Mouse (Mus musculus): ENCODE measurements around the gene Grk3. TPM values are rescaled to one million over a fixed set of nuclear protein-coding genes. Genes with fewer than 3 reads are reported as not detected.

The Grk3 gene
- total RNA-seq, 2 experiments from 2014 or later: 64.7 to 74.9 TPM

- no peak for DNase-seq (ENCODE audit: extremely low spot score in 1 of 2, low spot score in 1 of 2)
These were observed 73.3 kb downstream of the Grk3 start for GRCm38 (mm10) chr5:112942244-112942643.

GRCm38 (mm10) chr5:112941001-112941400, 74.6 kb downstream of the Grk3 start:
- no peak for DNase-seq (ENCODE audit: extremely low spot score in 1 of 2, low spot score in 1 of 2)

- DNase-seq (ENCODE audit: extremely low spot score in 1 of 2, low spot score in 1 of 2): no peak
These were observed 79.0 kb downstream of the Grk3 start for GRCm38 (mm10) chr5:112936632-112937031.

- no peak for DNase-seq (ENCODE audit: extremely low spot score in 1 of 2, low spot score in 1 of 2)
These were observed 80.2 kb downstream of the Grk3 start for GRCm38 (mm10) chr5:112935436-112935835.

- DNase-seq (ENCODE audit: extremely low spot score in 1 of 2, low spot score in 1 of 2): peak in 1 of 2 experiments; percentile 20
These were observed 82.6 kb downstream of the Grk3 start for GRCm38 (mm10) chr5:112932878-112933567.

GRCm38 (mm10) chr5:112931901-112932300, 83.7 kb downstream of the Grk3 start:
- no peak for DNase-seq (ENCODE audit: extremely low spot score in 1 of 2, low spot score in 1 of 2)

GRCm38 (mm10) chr5:112928201-112928881, 87.2 kb downstream of the Grk3 start:
- no peak for DNase-seq (ENCODE audit: extremely low spot score in 1 of 2, low spot score in 1 of 2)

- no peak for DNase-seq (ENCODE audit: extremely low spot score in 1 of 2, low spot score in 1 of 2)
These were observed 90.2 kb downstream of the Grk3 start for GRCm38 (mm10) chr5:112925422-112925821.

- no peak for DNase-seq (ENCODE audit: extremely low spot score in 1 of 2, low spot score in 1 of 2)
These were observed 90.8 kb downstream of the Grk3 start for GRCm38 (mm10) chr5:112924806-112925205.

GRCm38 (mm10) chr5:112923841-112924240, 91.8 kb downstream of the Grk3 start:
- DNase-seq (ENCODE audit: extremely low spot score in 1 of 2, low spot score in 1 of 2): no peak

- DNase-seq (ENCODE audit: extremely low spot score in 1 of 2, low spot score in 1 of 2): no peak
These were observed 93.7 kb downstream of the Grk3 start for GRCm38 (mm10) chr5:112921914-112922313.

GRCm38 (mm10) chr5:112910381-112910780, 105.2 kb downstream of the Grk3 start:
- no peak for DNase-seq (ENCODE audit: extremely low spot score in 1 of 2, low spot score in 1 of 2)

- DNase-seq (ENCODE audit: extremely low spot score in 1 of 2, low spot score in 1 of 2): no peak
These were observed 107.4 kb downstream of the Grk3 start for GRCm38 (mm10) chr5:112908169-112908614.

- no peak for DNase-seq (ENCODE audit: extremely low spot score in 1 of 2, low spot score in 1 of 2)
These were observed 108.1 kb downstream of the Grk3 start for GRCm38 (mm10) chr5:112907504-112907903.

GRCm38 (mm10) chr5:112895674-112896654, 119.6 kb downstream of the Grk3 start, which contains the start of gene Myo18b:
TSS of gene Myo18b (minus strand) at chr5:112896362.
- DNase-seq (ENCODE audit: extremely low spot score in 1 of 2, low spot score in 1 of 2): no peak

GRCm38 (mm10) chr5:112893462-112894060, 122.0 kb downstream of the Grk3 start:
- no peak for DNase-seq (ENCODE audit: extremely low spot score in 1 of 2, low spot score in 1 of 2)

- no peak for DNase-seq (ENCODE audit: extremely low spot score in 1 of 2, low spot score in 1 of 2)
These were observed 123.2 kb downstream of the Grk3 start for GRCm38 (mm10) chr5:112892411-112892810.

GRCm38 (mm10) chr5:112888651-112889050, 126.9 kb downstream of the Grk3 start:
- no peak for DNase-seq (ENCODE audit: extremely low spot score in 1 of 2, low spot score in 1 of 2)

- DNase-seq (ENCODE audit: extremely low spot score in 1 of 2, low spot score in 1 of 2): peak in 1 of 2 experiments; percentile 45
These were observed 128.7 kb downstream of the Grk3 start for GRCm38 (mm10) chr5:112886687-112887491.

Data from layer of hippocampus, postnatal 25 days (tissue).